Mouse (Mus musculus): Measurements from ENCODE around the gene Pxylp1.

DNA sequence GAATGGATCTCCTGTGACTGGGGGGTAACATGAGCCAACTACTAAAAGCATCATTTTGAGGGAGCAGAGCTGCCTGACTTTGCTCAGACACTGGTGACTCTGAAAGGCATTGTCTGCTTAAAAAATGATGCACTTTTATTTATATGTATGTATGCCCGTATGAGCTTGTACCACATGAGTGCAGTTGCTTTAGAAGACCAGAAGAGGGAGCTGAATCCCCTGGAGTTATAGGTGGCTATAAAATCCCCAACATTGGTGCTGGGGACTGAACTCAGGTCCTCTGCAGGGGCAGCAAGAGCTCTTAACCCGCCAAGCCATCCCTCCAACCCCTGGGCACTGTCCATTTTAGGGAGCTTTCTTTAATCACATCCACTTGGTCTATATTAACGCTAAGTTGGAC lies 21.5 kb upstream of the Pxylp1 start:
- TF ChIP-seq ZNF384 (IDR thresholded peaks at IDR 0.05; ENCODE audit: low read depth, low read length) (no peak), ZC3H11A (IDR thresholded peaks at IDR 0.05; ENCODE audit: borderline replicate concordance, low read depth, low read length) (no peak), MAFK (IDR thresholded peaks at IDR 0.05; ENCODE audit: insufficient read depth, low read depth, low read length) (no peak)

All from ES-E14 (cell line).